Mouse (Mus musculus) CD4-positive helper T cell, adult 2 months (primary cell): ENCODE results near the gene Cadps.

ENCODE experiments used
- DNase-seq: peaks from one replicate; pipeline ENCODE4 v3.0.0-alpha.2; 2012; ENCODE audit warnings: low read depth, missing footprints, low spot score

The Cadps gene

DNA sequence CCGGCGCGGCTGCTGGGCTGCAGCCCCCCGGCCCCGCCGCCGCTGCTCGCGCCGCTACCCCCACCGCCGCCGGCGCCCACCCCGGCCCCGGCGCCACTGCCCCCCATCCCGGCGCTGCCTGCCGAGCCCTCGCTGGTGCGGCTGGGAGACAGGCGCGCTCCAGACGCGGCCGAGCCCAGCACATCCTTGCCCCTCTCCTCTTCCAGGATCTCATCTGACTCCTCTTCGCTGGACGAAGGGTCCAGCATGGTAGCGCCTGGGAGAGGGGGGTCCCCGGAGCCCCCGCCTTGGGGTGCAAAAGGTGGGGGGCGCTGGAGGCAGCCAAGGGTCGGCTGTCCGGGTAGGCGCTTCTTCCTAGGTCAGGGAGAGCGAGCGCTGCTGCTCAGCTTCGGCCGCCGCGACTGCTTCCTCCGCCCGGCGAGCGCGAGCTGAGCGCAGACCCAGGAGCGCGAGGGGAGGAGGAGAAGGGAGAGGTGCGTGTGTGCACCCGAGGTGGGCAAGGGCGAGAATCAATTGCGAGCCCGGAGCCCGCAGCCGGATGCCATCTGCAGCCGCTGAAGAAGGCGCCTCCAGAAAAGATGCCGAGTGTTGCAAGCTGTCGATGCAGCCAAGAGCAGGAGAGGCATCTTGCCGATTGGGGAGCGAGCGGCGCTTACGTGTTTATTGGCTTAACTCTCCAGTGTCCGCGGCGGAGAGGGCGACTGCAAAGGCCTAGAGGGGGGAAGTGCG is at the start of gene Cadps:
TSS of gene Cadps (minus strand) at position 589 of the 729 bp plus-strand sequence.
- DNase-seq = no peak

GRCm38 (mm10) chr14:12869605-12870004 is 46.7 kb upstream of the Cadps start:
- DNase-seq = no peak

DNA sequence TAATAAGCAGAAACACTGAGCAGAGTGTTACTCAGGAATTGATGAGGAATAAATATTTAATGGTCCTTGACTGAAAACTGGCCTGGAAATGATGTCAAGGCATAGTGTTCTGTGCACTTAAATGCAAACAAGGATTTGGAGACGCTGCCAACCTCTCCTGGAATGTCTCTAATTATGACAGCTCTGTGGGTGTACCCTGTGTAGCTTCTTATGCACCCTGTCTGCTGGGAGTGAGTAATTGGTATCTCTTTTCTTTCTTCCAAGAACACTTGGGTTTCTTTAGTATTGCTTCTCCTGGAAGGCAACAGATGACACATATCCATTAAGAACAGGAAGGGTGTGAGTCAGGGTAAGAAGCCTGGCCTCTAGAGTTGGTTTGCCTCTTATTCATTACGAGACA is 42.4 kb upstream of the Cadps start:
- DNase-seq = no peak

DNA sequence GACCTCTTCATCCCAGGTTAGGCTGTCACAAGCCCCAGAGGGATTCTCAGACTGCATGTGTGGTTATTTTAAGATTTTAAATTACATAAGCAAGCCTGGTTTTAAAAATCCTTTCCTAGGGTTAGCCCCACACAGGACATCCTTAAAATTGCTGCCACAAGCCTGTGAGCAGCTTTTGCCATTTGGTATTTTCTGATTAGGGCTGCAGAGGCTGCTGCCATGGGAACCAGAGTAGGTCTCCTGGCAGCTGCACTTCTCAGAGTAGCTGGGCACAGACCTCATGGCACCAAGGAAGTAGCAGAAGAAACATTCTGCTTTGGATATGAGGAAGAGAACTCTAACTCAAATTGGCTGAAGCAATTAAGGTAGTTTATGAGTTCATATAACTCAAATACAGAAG is 21.0 kb upstream of the Cadps start:
- DNase-seq = no peak

- DNase-seq = no peak
Measured at GRCm38 (mm10) chr14:12839471-12839870, 16.6 kb upstream of the Cadps start.

DNA sequence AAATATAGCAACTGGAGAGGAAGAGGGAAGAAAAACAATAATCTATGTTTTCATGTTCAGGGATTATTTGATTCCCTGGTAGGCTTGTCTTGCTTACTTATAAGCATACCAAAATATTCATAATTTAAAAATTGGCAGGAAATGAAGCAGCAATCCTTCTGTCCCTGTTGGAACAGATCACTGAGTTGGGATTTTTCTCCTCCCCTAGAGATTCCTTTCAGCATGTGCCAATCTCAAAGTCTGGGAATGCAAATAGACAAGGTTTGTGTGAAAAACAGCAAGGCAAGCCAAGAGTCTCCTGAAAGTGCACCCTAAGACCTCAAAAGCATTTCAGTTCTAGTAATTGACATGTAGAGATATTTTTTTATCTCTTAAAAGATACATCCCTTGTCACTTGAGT is 16.1 kb upstream of the Cadps start:
- no peak for DNase-seq

DNA sequence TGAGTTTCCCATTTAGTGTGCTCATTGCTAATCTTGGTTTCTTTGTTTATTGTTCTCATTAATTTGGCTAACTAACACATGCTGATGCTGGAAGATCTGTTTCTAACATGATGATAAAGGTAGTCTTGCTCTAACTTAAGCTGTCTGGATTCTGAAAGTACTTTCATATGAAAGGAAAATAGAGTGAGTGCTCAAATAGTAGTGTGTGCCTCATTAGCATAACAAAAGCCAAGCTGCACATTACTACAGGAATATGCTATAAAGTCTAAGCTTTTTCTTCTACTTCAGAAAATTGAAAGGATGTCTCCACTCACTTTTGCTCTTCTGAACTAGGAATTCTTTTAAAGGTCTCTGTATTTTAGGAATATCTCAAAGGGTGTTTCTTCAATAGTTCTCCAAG is 15.4 kb upstream of the Cadps start:
- DNase-seq = no peak

GRCm38 (mm10) chr14:12837902-12838301 is 15.0 kb upstream of the Cadps start:
- DNase-seq = no peak

- DNase-seq = no peak
Measured at GRCm38 (mm10) chr14:12823781-12824180, 902 bp upstream of the Cadps start.

DNA sequence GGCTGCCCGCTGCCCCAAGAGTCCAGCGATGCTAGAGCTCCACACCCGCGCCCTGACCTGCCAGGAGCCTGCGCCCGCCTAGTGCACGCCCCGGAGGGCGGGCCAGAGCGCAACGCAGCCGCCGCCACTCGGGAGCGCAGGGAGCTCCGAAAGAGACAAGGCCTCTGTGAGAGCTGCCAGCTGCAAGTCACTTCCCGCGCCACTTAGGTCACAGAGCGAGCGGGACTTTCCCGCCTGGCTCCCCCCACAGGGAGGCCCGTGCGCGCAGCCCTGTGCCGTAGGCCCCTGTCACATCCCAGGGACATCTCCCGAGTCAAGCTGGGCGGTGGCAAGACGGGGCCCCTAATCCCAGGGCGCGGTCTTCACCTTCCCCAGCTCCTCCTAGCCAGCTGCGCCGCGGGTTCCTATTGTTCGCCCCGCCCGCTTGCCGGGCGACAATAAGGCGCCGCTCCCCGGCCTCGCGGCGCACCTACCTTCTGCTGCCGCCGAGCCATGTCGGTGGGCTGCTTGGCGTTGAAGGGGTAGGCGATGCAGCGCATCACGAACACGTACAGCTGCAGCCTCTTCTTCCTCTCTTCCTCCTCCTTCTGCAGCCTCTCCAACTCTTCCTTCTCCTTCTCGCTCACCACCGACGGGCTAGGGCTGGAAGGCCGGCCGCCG is 918 bp downstream of the Cadps start:
- no peak for DNase-seq

DNA sequence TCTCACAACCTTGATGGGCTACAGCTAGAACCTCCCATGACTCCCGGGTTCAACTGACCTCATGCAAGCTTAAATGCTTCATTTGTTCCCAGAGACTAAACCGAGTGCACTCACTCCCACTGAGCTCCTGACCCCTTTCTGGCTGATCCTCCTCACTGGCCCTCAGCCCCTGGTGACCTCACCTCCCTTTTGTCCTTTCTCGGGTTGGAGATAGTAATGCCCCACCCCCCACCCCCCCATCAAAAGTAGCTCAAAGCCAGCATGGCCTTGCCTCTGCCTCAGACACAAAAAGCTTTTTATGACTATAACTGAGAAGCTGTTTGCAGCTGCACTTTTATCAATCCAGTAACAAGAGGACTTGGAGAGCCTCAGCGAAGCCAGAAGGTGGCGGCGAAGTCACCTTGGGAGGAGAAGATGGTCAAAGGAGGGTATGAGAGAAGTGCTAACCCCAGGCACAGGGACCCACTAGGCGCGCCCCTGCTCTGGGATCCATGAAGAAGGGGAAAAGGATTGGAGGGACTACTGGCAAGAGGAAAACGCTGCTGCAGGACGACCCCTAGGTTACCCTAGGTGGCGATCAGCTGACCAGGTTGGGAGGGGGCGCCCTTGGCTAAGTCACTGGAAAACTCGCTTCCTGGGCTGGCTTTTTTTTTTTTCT is 1.6 kb downstream of the Cadps start:
- DNase-seq = no peak

- no peak for DNase-seq
Measured at GRCm38 (mm10) chr14:12820149-12820548, 2.7 kb downstream of the Cadps start.

- no peak for DNase-seq
Measured at GRCm38 (mm10) chr14:12818442-12818841, 4.4 kb downstream of the Cadps start.

DNA sequence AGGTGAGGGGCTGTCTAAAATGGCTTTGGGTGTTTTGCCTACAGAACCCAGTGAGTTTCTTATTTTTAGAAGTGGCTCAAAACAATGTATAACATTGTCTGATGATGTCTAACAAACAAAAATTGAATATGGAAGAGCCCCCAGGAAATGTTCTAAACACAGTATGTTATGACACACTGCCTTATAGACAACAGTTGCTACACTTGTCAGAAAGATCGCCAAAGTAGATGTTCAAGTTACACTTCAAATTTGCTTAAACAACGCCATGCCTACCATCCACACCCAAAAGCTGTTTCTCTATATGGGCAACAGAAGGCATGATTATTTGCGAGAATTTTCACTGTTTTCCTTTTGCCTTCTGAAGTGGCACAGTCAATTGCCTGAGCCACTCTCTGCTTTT is 10.8 kb downstream of the Cadps start:
- no peak for DNase-seq

GRCm38 (mm10) chr14:12802995-12803394 is 19.9 kb downstream of the Cadps start:
- DNase-seq = no peak

- no peak for DNase-seq
Measured at GRCm38 (mm10) chr14:12801100-12801499, 21.8 kb downstream of the Cadps start.

DNA sequence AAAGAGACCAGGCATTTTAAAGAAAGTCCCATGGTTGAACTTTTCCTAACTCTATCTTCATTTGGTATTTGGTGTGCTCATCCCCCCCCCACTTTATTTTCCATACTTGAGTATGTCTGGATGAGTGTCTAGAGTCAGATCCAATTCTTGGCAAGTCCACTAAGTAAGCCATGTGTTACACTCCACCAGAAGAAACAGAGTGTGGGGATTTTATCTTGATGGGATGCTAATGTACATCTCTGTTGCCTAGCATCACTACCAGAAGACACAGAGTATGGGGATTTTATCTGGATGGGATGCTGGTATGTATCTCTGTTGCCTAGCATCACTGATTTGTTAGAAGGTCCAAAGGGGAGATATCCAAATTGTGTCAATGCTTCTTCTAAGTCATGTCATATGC is 24.0 kb downstream of the Cadps start:
- no peak for DNase-seq

GRCm38 (mm10) chr14:12784296-12784695 is 38.6 kb downstream of the Cadps start:
- DNase-seq = no peak

DNA sequence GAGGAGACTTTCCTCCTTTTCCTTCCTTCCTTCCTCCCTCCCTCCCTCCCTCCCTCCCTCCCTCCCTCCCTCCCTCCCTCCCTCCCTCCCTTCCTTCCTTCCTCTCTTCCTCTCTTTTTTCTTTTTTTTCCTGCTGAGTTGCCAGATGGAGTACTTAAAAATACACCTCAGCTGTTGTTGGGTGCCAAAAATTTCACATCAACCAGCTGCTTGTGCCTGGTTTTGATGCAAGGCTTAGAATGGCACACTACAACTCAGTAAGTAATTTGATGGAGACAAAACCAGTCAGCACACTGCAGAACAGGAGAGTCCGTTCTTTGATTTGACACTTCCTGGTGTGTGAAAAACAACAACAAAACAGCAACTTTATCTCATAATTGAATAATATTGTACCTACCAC is 42.9 kb downstream of the Cadps start:
- no peak for DNase-seq

- DNase-seq = no peak
Measured at GRCm38 (mm10) chr14:12777990-12778389, 44.9 kb downstream of the Cadps start.

GRCm38 (mm10) chr14:12768870-12769269 is 54.0 kb downstream of the Cadps start:
- no peak for DNase-seq

- DNase-seq = no peak
Measured at GRCm38 (mm10) chr14:12753237-12753636, 69.6 kb downstream of the Cadps start.

GRCm38 (mm10) chr14:12751821-12752220 is 71.1 kb downstream of the Cadps start:
- no peak for DNase-seq
